Mouse (Mus musculus) olfactory bulb, adult 2 months (tissue): Measurements from ENCODE around the gene Dusp8. TPM values are rescaled to one million over a fixed set of nuclear protein-coding genes. Genes with fewer than 3 reads are reported as not detected.
A peak's percentile ranks its signal among the peaks of the same experiment; 100 is the strongest.

Experiments
- H3K27ac ChIP-seq: fragments of 200-500 bp; 2 replicates; pipeline ENCODE4 v1.5.1; 2012; ENCODE audit warnings: low read depth, low read length; ENCODE audit not compliant: insufficient read depth
- H3K4me1 ChIP-seq: fragments of 200-500 bp; 2 replicates; pipeline ENCODE4 v1.6.1; 2012; ENCODE audit warnings: low read length; ENCODE audit not compliant: control insufficient read depth, insufficient read depth
- H3K4me3 ChIP-seq: fragments of 200-500 bp; 2 replicates; pipeline ENCODE4 v1.5.1; 2012; ENCODE audit warnings: mild to moderate bottlenecking, low read depth, low read length, moderate library complexity; ENCODE audit not compliant: insufficient read depth
- CTCF ChIP-seq: fragments of 200-500 bp; IDR thresholded peaks from 2 replicates; pipeline ENCODE4 v1.5.1; 2012; ENCODE audit warnings: low read depth, mild to moderate bottlenecking, low read length, moderate library complexity; ENCODE audit not compliant: insufficient read depth
- POLR2A ChIP-seq: fragments of 200-500 bp; IDR thresholded peaks from 2 replicates; pipeline ENCODE4 v1.6.1; 2012; ENCODE audit warnings: mild to moderate bottlenecking, low read depth, low read length, moderate library complexity; ENCODE audit not compliant: insufficient read depth
- WGBS: fragments of 180-500 bp; shearing (Covaris S2); methylation state at CpG from one replicate; pipeline ENCODE4 v1.1.7; 2018; 5-methylcytosine and 5-hydroxymethylcytosine counted together
- polyA plus RNA-seq: library from polyadenylated mRNA; stranded (reverse); fragments of >200 nt; gene quantifications from 2 replicates; pipeline ENCODE4 v1.2.4, GENCODE M21; 2012; ENCODE audit warnings: low replicate concordance; ENCODE audit not compliant: missing spikeins, insufficient read depth, insufficient read length

Gene Dusp8
- polyA plus RNA-seq, 1 experiment, result not detected

DNA sequence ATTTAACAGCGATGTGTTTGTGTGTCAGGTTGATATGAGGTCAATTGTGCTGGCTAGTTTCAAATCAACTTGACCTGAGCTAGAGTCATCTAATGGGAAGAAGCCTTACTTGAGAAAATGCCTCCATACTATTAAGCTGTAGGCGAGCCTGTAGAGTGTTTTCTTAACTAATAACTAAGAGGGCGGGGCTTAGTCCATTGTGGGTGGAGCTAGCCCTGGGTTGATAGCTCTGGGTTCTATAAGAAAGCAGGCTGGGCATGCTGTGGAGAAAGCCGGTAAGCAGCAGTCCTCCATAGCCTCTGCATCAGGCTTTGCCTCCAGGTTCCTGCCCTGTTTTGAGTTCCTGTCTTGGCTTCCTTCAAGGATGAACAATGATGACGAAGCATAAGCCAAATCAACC, 9.1 kb upstream of the Dusp8 start:
- 62% methylated on average over 5 of the region's 5 CpGs for WGBS
- no peak overlapping the region for H3K27ac ChIP-seq
- no peak for TF ChIP-seq CTCF
- no peak for TF ChIP-seq POLR2A
- no peaks in the 10 kb centered on the region for H3K4me1 ChIP-seq
- H3K4me3 ChIP-seq, result no peak overlapping the region

DNA sequence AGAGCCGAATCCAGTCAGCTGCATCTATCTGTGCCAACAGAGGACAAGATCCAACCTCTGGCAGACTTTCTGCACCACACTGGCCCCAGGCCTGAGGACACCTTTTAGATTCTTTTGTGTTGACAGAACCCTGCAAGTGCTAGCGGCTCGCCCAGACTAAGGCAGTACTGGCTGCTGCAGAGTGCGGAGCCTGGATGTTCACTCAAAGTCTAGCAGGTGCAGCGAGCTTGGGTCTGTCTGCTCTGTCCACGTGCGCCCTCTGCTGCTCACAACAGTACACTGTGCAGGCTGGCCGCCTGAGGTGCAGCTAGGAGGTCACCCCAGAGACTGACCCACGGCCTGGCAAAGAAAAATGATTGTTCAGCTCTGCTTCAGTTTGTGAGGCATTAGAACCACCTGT, 2.1 kb upstream of the Dusp8 start:
- H3K4me3 ChIP-seq, result no peak overlapping the region
- no peak overlapping the region for H3K27ac ChIP-seq
- TF ChIP-seq CTCF, result peak; percentile 92
- no peak for TF ChIP-seq POLR2A
- H3K4me1 ChIP-seq, result peaks cover 13% of the 10 kb centered on the region
- WGBS, result 3% methylated on average over 9 of the region's 9 CpGs

DNA sequence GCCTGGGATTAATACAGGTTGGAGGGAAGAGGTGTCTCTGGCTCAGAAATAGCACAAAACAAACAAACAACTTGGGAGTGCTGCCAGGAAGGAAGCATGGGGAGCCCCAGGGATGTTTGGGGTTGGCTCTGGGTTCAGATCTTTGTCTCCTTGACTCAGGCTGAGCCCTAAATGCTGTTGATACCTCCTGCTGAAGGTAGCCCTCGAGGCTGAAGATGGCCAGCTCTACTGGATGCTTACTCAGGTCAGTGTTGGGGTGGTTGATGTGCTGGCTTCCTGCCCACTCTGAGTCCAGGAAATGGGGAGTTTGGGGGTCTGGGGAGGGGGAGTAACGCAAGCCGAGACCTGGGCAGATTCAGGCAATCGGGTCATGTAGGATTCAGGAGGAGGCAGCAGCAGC, 1.1 kb upstream of the Dusp8 start:
- TF ChIP-seq POLR2A (no peak), CTCF (no peak)
- 79% methylated on average over 4 of the region's 4 CpGs for WGBS
- H3K4me3 ChIP-seq, result no peak overlapping the region
- no peak overlapping the region for H3K27ac ChIP-seq
- H3K4me1 ChIP-seq, result peaks cover 21% of the 10 kb centered on the region

DNA sequence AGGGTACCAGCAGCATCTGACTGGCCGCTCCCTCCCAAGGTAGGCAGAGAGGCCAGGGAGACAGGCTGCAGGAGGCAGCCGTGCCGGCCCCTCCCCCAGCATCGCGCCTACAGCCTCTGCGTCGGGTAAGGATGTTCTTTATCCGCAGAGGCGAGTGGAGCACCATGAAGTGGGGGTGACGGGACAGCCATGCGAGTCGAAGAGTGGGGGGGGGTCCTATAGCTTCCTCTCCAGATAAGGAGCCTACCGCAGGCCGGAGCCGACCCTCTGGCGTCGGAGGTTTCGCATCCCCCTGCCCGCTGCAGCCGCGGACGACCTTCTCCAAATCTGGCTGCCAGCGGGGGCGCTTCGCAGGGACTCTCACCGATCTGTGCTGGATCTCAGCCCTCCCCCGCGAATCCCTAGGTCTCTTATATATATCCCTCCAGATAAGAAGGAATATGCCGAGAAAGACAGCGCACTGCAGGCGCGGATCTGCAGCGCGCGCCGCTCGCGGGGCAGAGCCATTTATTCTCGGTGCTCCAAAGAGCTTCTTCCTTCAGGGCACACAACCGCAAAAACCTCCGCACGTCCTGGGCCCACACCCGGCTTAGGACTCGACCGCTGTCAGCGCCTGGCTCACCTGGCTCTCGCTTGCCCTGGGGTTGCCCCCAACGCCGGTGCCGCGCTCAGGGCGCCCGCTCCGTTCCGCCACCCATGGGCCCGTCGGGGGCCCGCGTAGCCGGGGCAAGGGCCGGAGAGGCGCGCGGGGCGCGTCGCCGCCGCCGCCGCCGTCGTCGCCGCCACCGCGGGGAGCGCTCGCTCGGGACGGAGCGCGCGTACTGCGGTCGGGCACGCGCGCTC, 1.1 kb downstream of the Dusp8 start:
- TF ChIP-seq POLR2A (no peak; the same call in 1 of the 2 replicates), CTCF (no peak)
- peak overlapping the region; percentile 99 for H3K27ac ChIP-seq
- peak overlapping the region; percentile 98 for H3K4me3 ChIP-seq
- WGBS, result 2% methylated on average over 89 of the region's 89 CpGs
- peaks cover 40% of the 10 kb centered on the region for H3K4me1 ChIP-seq

DNA sequence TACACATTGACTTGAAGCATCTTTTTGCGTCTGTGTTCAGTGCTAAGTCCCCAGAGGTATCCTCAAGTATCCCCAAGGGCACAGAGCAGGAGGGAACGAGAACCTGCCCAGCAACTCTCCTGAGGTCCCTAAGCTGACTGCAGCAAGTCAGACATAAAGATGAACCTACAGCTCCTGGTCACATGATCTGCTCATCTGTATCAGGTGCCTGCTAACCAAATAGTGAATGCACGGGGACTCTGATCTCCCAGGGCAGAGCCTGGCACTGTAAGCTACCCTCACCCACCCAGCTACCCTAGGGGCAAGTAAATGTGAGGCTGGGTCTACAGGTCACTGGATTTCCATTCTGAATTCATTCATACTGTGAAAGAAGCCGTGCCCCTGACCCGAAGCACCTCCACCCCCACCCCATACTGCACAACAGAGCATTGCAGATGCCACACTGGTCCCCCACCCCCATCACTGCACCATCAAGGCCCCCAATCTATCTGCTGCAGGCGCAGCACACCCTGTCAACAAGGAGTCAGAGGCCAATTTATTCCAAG, 1.9 kb downstream of the Dusp8 start:
- peak overlapping the region; percentile 98 for H3K4me3 ChIP-seq
- H3K27ac ChIP-seq, result peak overlapping the region; percentile 99
- H3K4me1 ChIP-seq, result peaks cover 48% of the 10 kb centered on the region
- 16% methylated on average over 6 of the region's 6 CpGs for WGBS
- no peak for TF ChIP-seq POLR2A
- TF ChIP-seq CTCF, result no peak

DNA sequence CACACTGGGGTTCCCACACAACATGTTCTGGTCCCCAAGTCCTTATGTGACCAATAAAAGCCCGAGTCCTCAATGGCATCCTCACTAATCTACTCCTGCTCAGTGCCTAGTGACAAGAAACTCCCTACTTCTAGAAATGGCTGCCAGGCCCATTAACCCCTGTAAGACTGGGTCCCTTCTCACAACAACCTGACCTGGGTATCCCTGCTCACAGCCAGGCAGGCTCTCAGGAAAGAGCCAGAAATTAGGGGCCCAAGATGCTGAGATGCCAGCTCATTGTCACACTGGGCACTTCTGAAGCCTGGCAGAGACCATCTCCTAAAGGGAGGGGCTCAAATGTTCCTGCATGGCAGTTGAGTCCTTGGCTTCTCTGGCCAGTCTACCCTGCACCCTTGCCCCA, 2.7 kb downstream of the Dusp8 start:
- Histone ChIP-seq H3K27ac (no peak overlapping the region), H3K4me1 (peaks cover 54% of the 10 kb centered on the region), H3K4me3 (peak overlapping the region; percentile 98)
- 22% methylated on average over 1 of the region's 1 CpGs for WGBS
- TF ChIP-seq CTCF (no peak), POLR2A (no peak)

DNA sequence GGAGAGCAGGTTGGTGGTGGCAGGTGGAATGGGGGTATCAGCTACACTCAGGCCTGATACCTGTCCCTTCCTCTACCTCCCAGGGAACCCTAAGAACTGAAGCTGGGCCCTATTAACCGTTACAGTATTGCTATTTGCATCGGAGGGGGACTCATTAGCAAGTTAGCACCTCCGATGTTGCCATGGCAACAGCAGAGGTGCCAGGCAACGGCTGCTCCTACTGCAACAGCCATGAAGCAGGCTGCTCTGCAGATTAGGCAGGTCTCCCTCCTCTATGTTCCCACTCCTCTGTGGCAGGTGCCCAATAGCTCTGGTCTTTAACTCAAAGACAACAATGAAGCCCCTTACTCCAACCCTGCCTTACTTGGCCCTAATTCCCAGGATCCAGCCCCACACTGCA, 3.8 kb downstream of the Dusp8 start:
- TF ChIP-seq CTCF (no peak), POLR2A (no peak)
- Histone ChIP-seq H3K4me1 (peaks cover 51% of the 10 kb centered on the region), H3K27ac (no peak overlapping the region), H3K4me3 (peak overlapping the region; percentile 31)
- 8% methylated on average over 4 of the region's 4 CpGs for WGBS

DNA sequence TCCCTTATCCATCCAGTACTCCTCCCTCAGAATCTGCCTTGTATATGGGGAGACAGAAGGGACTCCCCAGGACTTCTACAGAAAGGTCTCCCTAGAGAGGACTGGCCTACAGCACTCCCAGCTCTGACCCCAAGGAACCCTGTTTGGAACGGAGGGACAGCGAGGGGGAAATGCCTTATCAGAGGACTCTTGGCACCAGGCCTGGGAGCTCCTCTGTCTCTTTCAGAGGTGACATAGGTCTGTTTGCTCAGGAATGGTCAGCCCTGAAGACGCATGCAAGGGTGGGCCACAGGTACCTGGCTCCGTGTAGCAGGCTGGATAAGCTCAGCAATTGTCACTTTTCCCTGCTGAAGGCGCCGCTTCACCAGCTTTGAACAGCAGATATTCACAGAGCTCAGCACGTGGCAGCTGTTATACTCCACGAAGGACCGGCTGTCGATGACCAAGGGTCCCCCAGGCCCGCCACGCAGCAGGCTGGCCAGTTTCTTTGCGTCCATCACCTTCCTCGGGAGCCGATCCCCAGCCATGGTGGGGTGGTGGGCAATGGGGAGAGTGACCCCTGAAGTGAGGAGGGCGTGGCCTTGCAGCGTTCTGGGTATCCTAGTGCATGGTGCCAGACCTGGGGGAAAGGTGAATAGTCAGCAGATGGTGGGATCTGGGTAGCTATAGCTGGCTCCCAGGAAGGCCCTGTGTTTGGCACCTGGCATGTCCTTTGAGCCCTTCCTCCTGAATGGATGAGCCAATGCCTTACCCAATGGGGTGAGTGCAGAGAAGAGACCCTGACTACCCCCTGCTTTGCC, 5.8 kb downstream of the Dusp8 start:
- Histone ChIP-seq H3K27ac (peak overlapping the region; percentile 23; the same call in 1 of the 2 replicates), H3K4me3 (no peak overlapping the region), H3K4me1 (peaks cover 47% of the 10 kb centered on the region)
- no peak for TF ChIP-seq CTCF
- no peak for TF ChIP-seq POLR2A
- WGBS, result 54% methylated on average over 17 of the region's 17 CpGs

DNA sequence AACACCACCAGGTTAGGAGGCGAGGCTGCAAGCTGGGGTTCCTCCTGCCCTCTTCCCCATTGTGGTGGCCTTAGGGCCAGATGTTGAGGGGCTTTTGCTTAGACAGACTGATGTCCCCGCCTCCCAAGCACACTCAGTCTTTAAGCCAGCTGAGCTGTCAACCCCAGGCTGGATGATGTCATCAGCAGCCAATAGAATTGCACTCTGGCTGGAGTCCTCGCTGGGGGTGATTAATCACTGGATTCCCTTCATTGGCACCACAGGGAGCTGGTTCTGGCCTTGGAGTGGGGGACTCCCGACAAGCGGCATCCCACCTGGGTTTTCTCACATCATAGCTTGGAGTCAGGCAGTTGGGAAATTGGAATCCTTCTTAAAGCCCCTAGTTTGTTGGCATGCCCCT, 6.8 kb downstream of the Dusp8 start:
- H3K4me1 ChIP-seq, result peaks cover 56% of the 10 kb centered on the region
- WGBS, result 14% methylated on average over 5 of the region's 5 CpGs
- TF ChIP-seq POLR2A, result no peak
- TF ChIP-seq CTCF, result no peak
- no peak overlapping the region for H3K27ac ChIP-seq
- H3K4me3 ChIP-seq, result no peak overlapping the region; the same call in 1 of the 2 replicates
